Mouse (Mus musculus): ENCODE data around the gene Tdrd5. TPM values are rescaled to one million over a fixed set of nuclear protein-coding genes. Genes with fewer than 3 reads are reported as not detected.
"Not testable (repeated sequence)": the region's sequence is repeated elsewhere in the genome, so short reads cannot be mapped to it uniquely, and the experiment has no call there.

Gene Tdrd5
- polyA plus RNA-seq, 1 experiment from 2014 or later: 0.92 TPM

DNA sequence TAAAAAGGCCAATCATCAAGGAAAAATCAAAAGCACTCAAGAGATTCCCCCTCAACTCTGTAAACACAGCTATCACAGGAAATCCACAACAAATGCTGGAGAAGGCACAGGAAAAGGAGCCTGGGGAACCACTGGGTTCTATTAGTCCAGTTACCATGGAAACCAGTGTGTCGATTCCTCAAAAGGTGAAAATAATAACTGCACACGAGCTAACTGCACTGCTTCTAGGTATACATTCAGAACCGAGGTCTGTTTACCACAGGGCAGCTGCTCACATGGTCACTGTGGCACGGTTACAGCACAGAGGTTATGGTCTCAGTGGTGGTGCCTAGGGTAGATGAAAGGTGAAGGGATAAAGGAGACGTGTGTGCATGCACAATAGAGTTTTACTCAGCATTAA, 31.8 kb downstream of the Tdrd5 start:
- no peaks in the 10 kb centered on the region for H3K36me3 ChIP-seq (replicated peaks; ENCODE audit: control insufficient read depth, insufficient read depth)
- H3K4me2 ChIP-seq (replicated peaks): no peak overlapping the region
- no peak for ATAC-seq (ENCODE audit: low FRiP score)
- peak; percentile 53 for DNase-seq (ENCODE audit: low spot score)
- H3K27ac ChIP-seq: peak overlapping the region; percentile 43; the same call in 1 of the 2 replicates
- 35% methylated on average over 5 of the region's 5 CpGs for WGBS
- no peaks in the 10 kb centered on the region for H3K9me3 ChIP-seq (ENCODE audit: control insufficient read depth, low read length)
- H3K27me3 ChIP-seq (ENCODE audit: control insufficient read depth, insufficient read depth, low read length): no peaks in the 10 kb centered on the region
- no peaks in the 10 kb centered on the region for H3K4me1 ChIP-seq (replicated peaks; ENCODE audit: control insufficient read depth, insufficient read depth, low read length)
- no peak overlapping the region for H3K4me3 ChIP-seq (replicated peaks; ENCODE audit: low read length)
- H3K9ac ChIP-seq: no peak overlapping the region

DNA sequence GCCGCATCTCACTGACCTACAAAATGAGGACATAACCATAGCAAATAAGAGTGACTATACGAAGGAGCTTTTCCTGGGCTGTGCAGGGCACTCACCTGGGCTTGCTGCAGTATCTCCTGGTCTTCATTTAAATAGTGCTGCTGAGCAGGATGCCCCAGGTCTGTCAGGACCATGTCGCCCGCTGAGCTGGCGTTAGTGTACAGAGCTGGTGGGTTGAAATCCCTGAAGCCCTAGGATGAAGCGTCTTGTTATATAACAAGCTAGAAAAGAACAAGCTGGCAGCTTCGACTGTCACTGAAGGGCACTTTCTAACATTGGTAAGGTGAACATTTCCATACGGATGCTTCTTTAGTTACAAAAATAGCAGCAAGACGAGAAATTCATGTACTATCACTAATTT, 33.0 kb downstream of the Tdrd5 start:
- H3K36me3 ChIP-seq (replicated peaks; ENCODE audit: control insufficient read depth, insufficient read depth): no peaks in the 10 kb centered on the region
- no peak overlapping the region for H3K9ac ChIP-seq
- H3K4me2 ChIP-seq (replicated peaks): no peak overlapping the region
- no peak overlapping the region for H3K4me3 ChIP-seq (replicated peaks; ENCODE audit: low read length)
- no peaks in the 10 kb centered on the region for H3K9me3 ChIP-seq (ENCODE audit: control insufficient read depth, low read length)
- no peak for DNase-seq (ENCODE audit: low spot score)
- ATAC-seq (ENCODE audit: low FRiP score): no peak
- H3K4me1 ChIP-seq (replicated peaks; ENCODE audit: control insufficient read depth, insufficient read depth, low read length): no peaks in the 10 kb centered on the region
- WGBS: 80% methylated on average over 9 of the region's 9 CpGs
- no peak overlapping the region for H3K27ac ChIP-seq
- H3K27me3 ChIP-seq (ENCODE audit: control insufficient read depth, insufficient read depth, low read length): no peaks in the 10 kb centered on the region

- H3K4me2 ChIP-seq (replicated peaks); ATAC-seq (ENCODE audit: low FRiP score); DNase-seq (ENCODE audit: low spot score); H3K27me3 ChIP-seq (ENCODE audit: control insufficient read depth, insufficient read depth, low read length); H3K27ac ChIP-seq; H3K9ac ChIP-seq; H3K4me3 ChIP-seq (replicated peaks; ENCODE audit: low read length); H3K36me3 ChIP-seq (replicated peaks; ENCODE audit: control insufficient read depth, insufficient read depth); H3K4me1 ChIP-seq (replicated peaks; ENCODE audit: control insufficient read depth, insufficient read depth, low read length); H3K9me3 ChIP-seq (ENCODE audit: control insufficient read depth, low read length): not testable (repeated sequence)
- 27% methylated on average over 3 of the region's 3 CpGs for whole genome bisulfite sequencing
These were observed 34.9 kb downstream of the Tdrd5 start for GRCm38 (mm10) chr1:156268546-156268945.

GRCm38 (mm10) chr1:156263946-156264345, 39.5 kb downstream of the Tdrd5 start:
- DNase-seq (ENCODE audit: low spot score) (no peak), ATAC-seq (ENCODE audit: low FRiP score) (no peak)
- no peak overlapping the region for H3K4me2 ChIP-seq (replicated peaks)
- WGBS: 92% methylated on average over 8 of the region's 8 CpGs
- no peaks in the 10 kb centered on the region for H3K27me3 ChIP-seq (ENCODE audit: control insufficient read depth, insufficient read depth, low read length)
- H3K4me3 ChIP-seq (replicated peaks; ENCODE audit: low read length): no peak overlapping the region
- no peak overlapping the region for H3K27ac ChIP-seq
- H3K36me3 ChIP-seq (replicated peaks; ENCODE audit: control insufficient read depth, insufficient read depth): no peaks in the 10 kb centered on the region
- H3K4me1 ChIP-seq (replicated peaks; ENCODE audit: control insufficient read depth, insufficient read depth, low read length): no peaks in the 10 kb centered on the region
- no peak overlapping the region for H3K9ac ChIP-seq
- no peaks in the 10 kb centered on the region for H3K9me3 ChIP-seq (ENCODE audit: control insufficient read depth, low read length)

- H3K4me1 ChIP-seq (replicated peaks; ENCODE audit: control insufficient read depth, insufficient read depth, low read length): no peaks in the 10 kb centered on the region
- H3K36me3 ChIP-seq (replicated peaks; ENCODE audit: control insufficient read depth, insufficient read depth): no peaks in the 10 kb centered on the region
- H3K9ac ChIP-seq: no peak overlapping the region
- no peak overlapping the region for H3K27ac ChIP-seq
- H3K4me3 ChIP-seq (replicated peaks; ENCODE audit: low read length): no peak overlapping the region
- H3K4me2 ChIP-seq (replicated peaks): no peak overlapping the region
- DNase-seq (ENCODE audit: low spot score) (peak; percentile 69), ATAC-seq (ENCODE audit: low FRiP score) (no peak)
- H3K27me3 ChIP-seq (ENCODE audit: control insufficient read depth, insufficient read depth, low read length): no peaks in the 10 kb centered on the region
- H3K9me3 ChIP-seq (ENCODE audit: control insufficient read depth, low read length): no peaks in the 10 kb centered on the region
- 52% methylated on average over 2 of the region's 2 CpGs for WGBS
These were observed 40.1 kb downstream of the Tdrd5 start for GRCm38 (mm10) chr1:156263352-156263751.

DNA sequence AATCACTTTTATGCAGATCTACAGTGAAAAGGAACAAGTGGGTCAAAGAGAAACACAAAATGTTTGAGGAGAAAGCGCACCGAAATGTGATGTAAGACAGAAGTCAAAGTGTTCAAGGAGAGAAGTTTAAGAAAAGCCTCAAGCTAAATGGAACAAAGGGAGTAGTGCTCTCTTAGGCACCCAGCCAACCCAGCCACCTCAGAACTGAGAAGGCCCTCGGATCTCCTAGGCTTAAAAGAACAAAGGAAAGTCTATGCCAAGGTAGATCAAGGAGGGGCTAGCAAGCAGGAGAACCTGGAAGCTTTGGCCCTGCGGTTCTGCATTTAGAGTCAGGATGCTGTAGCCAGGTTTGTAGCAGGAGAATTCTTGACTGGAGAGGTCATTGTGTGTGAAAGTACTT, 48.6 kb downstream of the Tdrd5 start:
- H3K27ac ChIP-seq: no peak overlapping the region
- DNase-seq (ENCODE audit: low spot score) (no peak), ATAC-seq (ENCODE audit: low FRiP score) (no peak)
- H3K4me3 ChIP-seq (replicated peaks; ENCODE audit: low read length): no peak overlapping the region
- 78% methylated on average over 4 of the region's 4 CpGs for WGBS
- H3K4me2 ChIP-seq (replicated peaks): no peak overlapping the region
- no peaks in the 10 kb centered on the region for H3K4me1 ChIP-seq (replicated peaks; ENCODE audit: control insufficient read depth, insufficient read depth, low read length)
- H3K9ac ChIP-seq: no peak overlapping the region
- no peaks in the 10 kb centered on the region for H3K9me3 ChIP-seq (ENCODE audit: control insufficient read depth, low read length)
- H3K36me3 ChIP-seq (replicated peaks; ENCODE audit: control insufficient read depth, insufficient read depth): no peaks in the 10 kb centered on the region
- no peaks in the 10 kb centered on the region for H3K27me3 ChIP-seq (ENCODE audit: control insufficient read depth, insufficient read depth, low read length)

GRCm38 (mm10) chr1:156251096-156251495, 52.4 kb downstream of the Tdrd5 start:
- not testable (repeated sequence) for ATAC-seq (ENCODE audit: low FRiP score); H3K4me1 ChIP-seq (replicated peaks; ENCODE audit: control insufficient read depth, insufficient read depth, low read length); H3K9ac ChIP-seq; H3K9me3 ChIP-seq (ENCODE audit: control insufficient read depth, low read length); H3K27ac ChIP-seq; DNase-seq (ENCODE audit: low spot score); H3K36me3 ChIP-seq (replicated peaks; ENCODE audit: control insufficient read depth, insufficient read depth); H3K4me3 ChIP-seq (replicated peaks; ENCODE audit: low read length); H3K27me3 ChIP-seq (ENCODE audit: control insufficient read depth, insufficient read depth, low read length); H3K4me2 ChIP-seq (replicated peaks)
- 90% methylated on average over 4 of the region's 4 CpGs for WGBS

DNA sequence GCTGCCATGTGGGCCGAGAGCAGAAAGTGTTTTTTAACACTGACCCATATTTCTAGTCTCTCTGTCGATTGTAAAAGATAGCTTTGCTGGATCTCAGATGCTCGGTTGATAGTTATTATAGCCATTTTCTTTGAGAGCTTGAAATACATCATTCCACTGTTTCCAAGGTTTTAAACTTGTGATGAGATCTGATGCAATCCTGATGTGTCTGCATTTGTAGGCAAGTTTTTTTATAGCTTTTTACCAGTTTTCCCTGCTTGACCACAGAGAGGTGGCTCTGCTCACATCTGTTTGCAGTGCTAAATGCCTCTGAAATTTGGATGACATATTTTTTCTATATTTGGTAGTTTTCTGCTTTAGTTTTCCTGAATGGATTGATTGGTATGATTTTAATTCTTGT, 55.6 kb downstream of the Tdrd5 start:
- Histone ChIP-seq H3K9me3 (ENCODE audit: control insufficient read depth, low read length) (no peaks in the 10 kb centered on the region), H3K9ac (no peak overlapping the region), H3K4me3 (replicated peaks; ENCODE audit: low read length) (no peak overlapping the region), H3K27me3 (ENCODE audit: control insufficient read depth, insufficient read depth, low read length) (no peaks in the 10 kb centered on the region), H3K4me1 (replicated peaks; ENCODE audit: control insufficient read depth, insufficient read depth, low read length) (no peaks in the 10 kb centered on the region), H3K27ac (no peak overlapping the region), H3K36me3 (replicated peaks; ENCODE audit: control insufficient read depth, insufficient read depth) (no peaks in the 10 kb centered on the region), H3K4me2 (replicated peaks) (no peak overlapping the region)
- DNase-seq (ENCODE audit: low spot score): no peak
- WGBS: 85% methylated on average over 3 of the region's 3 CpGs
- ATAC-seq (ENCODE audit: low FRiP score): no peak

DNA sequence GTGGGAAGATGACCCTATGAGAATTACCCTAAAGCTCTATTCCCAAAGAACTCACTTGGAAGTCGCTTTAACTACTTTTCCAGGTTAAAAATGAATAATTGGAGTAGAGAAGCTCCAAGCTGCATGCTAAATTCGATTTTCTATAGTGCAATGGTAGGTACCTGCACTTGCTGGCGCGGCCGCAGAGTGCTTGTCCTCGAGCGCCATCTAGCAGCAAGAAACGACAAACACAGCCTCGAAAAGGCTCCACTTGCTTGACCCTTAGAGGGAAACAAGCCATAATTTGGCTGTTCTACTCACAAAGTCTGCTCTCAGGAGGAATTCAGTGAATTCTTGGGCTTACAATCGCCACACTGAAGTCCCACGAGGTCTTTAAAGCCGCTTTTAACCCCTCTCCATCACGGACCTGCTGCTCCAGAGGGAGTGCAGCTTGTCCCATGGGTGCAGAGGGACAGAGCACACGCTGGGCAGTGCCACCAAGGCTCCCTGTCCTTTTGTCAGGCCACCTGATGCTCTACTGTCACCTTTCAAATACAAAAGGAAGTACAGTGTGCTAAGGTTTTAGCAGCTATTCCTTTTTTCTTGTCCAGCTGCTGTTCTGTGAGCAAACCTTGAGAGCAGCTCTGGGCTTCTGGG, 61.6 kb downstream of the Tdrd5 start:
- DNase-seq (ENCODE audit: low spot score): peak; percentile 86

GRCm38 (mm10) chr1:156241035-156241434, 62.4 kb downstream of the Tdrd5 start:
- H3K9me3 ChIP-seq (ENCODE audit: control insufficient read depth, low read length): no peaks in the 10 kb centered on the region
- 39% methylated on average over 2 of the region's 2 CpGs for WGBS
- no peak overlapping the region for H3K27ac ChIP-seq

More for the DNA sequence above, 61.6 kb downstream of the Tdrd5 start:
- 10% methylated on average over 14 of the region's 14 CpGs for WGBS
- ATAC-seq (ENCODE audit: low FRiP score): no peak
- no peaks in the 10 kb centered on the region for H3K36me3 ChIP-seq (replicated peaks; ENCODE audit: control insufficient read depth, insufficient read depth)
- H3K4me1 ChIP-seq (replicated peaks; ENCODE audit: control insufficient read depth, insufficient read depth, low read length): no peaks in the 10 kb centered on the region
- peak overlapping the region; percentile 44; the same call in 1 of the 2 replicates for H3K9ac ChIP-seq
- no peak overlapping the region for H3K4me2 ChIP-seq (replicated peaks)
- H3K4me3 ChIP-seq (replicated peaks; ENCODE audit: low read length): no peak overlapping the region
- no peaks in the 10 kb centered on the region for H3K9me3 ChIP-seq (ENCODE audit: control insufficient read depth, low read length)
- H3K27me3 ChIP-seq (ENCODE audit: control insufficient read depth, insufficient read depth, low read length): no peaks in the 10 kb centered on the region
- H3K27ac ChIP-seq: peak overlapping the region; percentile 14; the same call in 1 of the 2 replicates

More at GRCm38 (mm10) chr1:156241035-156241434, 62.4 kb downstream of the Tdrd5 start:
- no peak for ATAC-seq (ENCODE audit: low FRiP score)
- Histone ChIP-seq H3K4me3 (replicated peaks; ENCODE audit: low read length) (no peak overlapping the region), H3K4me1 (replicated peaks; ENCODE audit: control insufficient read depth, insufficient read depth, low read length) (no peaks in the 10 kb centered on the region), H3K4me2 (replicated peaks) (no peak overlapping the region), H3K36me3 (replicated peaks; ENCODE audit: control insufficient read depth, insufficient read depth) (no peaks in the 10 kb centered on the region), H3K9ac (no peak overlapping the region), H3K27me3 (ENCODE audit: control insufficient read depth, insufficient read depth, low read length) (no peaks in the 10 kb centered on the region)
- DNase-seq (ENCODE audit: low spot score): peak; percentile 75
